Mouse (Mus musculus) layer of hippocampus, adult 11-12 months (tissue): ENCODE measurements around the gene Gm47985.

ENCODE experiments used
- DNase-seq: peaks from one replicate; pipeline ENCODE4 v3.0.0; 2022; ENCODE audit warnings: low spot score

Gm47985 gene

DNA sequence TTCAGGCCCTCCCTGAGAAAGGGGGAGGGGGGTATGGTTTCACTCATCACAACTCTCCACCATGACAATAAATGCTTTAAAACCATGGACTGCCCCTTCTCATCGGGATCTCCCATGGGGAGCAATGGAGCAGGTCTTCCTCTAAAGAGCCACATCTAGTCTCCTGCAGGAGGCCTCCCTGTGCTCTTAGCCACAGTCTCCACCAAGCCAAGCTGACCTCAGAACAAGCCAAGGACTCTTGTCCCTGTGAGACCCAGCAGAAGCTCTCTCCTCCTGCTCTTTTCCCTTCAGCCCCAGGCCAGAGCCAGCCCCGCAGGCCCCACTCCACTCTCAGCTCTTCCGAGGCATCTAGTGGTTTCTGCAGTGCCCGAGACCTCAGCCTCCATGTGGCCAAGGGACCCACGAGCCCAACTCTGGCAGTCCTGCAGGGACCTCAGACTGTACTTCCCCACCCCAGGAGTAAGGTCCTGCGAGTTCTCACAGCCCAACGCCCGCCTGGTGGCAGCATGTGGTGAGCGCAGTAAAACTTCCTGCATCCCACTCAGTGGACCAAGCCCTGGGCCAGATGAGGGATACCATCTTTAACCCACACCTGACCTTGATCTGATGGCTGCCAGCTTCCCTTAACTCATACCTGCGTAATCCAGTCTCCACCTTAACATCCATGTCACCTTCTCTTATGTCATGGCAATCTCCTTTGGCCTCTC is 40.4 kb downstream of the Gm47985 start:
- DNase-seq: no peak

DNA sequence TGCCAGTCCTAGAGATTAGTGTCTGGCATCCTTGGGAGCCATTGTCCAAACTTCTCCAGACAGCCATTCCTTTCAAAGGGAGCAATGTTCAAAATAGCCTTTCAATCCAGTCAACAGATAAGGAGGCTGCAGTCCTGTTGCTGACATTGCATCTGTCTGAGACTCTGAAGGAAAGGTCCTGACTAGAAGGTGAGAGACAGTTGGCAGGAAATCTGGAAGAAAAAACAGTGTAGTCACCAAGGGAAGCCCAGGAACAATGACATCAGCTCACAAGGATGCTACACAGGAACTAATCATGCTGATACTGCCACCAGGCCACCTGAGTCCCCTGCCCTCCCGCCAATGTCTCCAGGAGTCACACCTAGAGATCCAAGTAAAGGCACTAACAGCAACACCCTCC is 41.0 kb downstream of the Gm47985 start:
- no peak for DNase-seq

DNA sequence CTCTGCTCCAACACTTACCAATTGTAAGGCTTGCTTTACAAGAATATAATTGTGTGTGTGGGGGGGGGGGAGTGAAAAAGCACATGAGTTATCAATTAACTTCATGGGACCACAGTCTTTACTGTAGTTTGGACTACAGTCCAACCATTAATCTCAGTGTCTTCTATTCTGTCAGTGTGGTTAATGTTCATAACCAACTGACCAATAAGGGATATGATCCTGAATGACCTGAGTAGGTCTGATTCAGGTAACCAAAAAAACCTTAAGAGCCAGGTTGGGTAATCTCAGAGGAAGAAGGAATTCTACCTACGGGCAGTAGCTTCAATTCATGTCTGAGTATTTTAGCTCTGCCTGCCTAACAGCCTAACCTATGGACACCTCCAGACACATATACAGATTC is 42.2 kb downstream of the Gm47985 start:
- DNase-seq: no peak

DNA sequence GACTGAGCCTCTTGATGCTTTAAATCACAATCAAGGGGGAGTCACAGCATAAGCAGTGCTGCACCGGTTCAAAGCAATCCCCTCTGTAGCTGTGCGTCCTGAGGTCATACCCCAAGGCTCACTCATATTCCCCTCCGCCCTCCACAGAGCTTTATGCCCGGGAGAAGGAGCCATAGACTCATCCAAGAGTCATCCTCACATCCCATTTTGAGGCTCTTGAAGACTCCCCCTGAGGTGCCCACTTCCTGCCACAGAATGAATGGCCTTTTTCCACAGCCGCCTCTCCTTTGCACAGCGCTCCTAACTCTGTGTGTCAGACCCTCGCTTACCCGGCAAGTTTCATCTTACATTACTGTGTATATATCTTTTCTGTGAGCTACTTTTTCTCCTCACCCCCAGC is 45.2 kb downstream of the Gm47985 start:
- no peak for DNase-seq

DNA sequence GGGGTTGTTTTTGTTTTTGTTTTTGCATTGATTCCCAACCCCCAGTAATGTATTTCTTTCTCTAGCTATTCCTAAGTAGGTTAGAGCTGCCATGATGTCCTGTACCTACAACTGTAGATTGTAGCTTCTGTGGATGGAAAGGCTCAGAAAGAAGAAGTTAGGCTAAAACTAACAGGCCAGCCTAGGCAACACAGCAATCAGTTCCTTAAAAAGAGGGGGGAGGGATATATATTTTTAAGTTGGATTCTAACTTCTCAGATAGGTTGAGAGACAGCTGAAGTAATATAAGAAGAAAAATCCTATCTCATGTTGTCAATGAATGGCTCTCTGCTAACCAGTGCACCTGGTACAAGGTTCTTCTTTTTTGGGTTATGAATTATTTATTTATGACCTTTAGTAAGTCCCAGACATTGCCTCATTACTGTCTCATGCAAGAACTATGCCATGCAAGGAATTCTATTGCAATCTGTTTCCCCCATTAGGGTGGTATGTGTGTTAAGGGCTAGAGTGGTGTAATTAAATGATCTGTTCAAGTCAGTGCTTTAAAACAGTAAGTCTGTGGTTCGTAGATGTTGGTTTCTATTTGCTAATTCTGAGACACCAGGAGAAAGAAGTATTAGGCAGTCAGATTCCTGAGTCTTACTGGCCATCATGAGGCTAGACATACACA is 46.1 kb downstream of the Gm47985 start:
- DNase-seq: no peak

DNA sequence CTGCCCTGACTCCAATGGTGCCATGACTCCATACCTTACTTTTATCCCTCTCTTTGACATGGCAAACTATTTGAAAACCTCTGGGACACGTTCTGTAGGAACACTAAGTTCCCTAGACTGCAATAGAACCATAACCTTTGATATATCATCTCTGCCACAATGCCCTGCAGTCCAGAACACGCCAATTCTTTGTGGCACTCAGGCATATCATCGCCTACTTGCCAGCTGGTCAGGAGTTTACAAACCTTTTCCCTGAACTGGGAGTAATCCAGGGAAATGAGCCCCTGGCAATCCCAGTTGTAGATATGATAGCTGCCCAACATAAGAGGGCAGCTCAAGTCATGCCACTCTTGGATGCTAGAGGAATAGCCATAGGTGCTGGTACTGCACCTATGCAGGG is 50.0 kb downstream of the Gm47985 start:
- no peak for DNase-seq

DNA sequence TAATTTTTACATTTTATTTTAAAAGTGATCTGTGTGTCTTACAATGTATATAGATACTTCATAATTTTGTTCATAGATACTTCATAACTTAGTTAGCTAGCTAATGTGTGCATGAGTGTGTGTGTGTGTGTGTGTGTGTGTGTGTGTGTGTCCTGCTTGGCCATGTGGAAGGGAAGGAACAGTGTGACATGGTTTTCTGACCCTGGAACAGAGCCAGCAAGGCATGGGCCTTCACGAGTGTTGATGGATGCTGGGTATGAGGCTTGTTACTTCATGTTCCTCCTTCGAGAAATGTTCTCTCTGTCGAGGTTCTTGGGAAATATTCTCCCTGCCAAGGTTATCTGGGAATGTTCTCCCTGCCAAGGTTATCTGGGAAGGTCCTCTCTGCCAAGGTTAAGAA is 51.4 kb downstream of the Gm47985 start:
- no peak for DNase-seq
